Mouse (Mus musculus) forebrain, postnatal 0 days (tissue): ENCODE data around the gene Mrpl48. TPM values are rescaled to one million over a fixed set of nuclear protein-coding genes. Genes with fewer than 3 reads are reported as not detected.

Source experiments
- ATAC-seq: fragments of 200-750 bp; cut with Nextera tagmentation; 2 replicates; pipeline ENCODE4 v1.8.0; 2017; ENCODE audit warnings: mild to moderate bottlenecking, moderate library complexity
- DNase-seq: peaks from one replicate; pipeline ENCODE4 v3.0.0-alpha.2; 2015
- H3K27ac ChIP-seq: fragments of 300-500 bp; sonication (generic); 2 replicates; pipeline ENCODE4 v1.5.1; 2014; ENCODE audit warnings: low read depth, mild to moderate bottlenecking, antibody characterized with exemption, low read length, moderate library complexity, mixed read lengths
- H3K27me3 ChIP-seq: fragments of 300-500 bp; sonication (generic); 2 replicates; pipeline ENCODE4 v1.6.1; 2014; ENCODE audit warnings: mild to moderate bottlenecking, low read length, mixed read lengths; ENCODE audit not compliant: insufficient read depth
- H3K36me3 ChIP-seq: fragments of 300-500 bp; sonication (generic); 2 replicates; pipeline ENCODE4 v1.6.1; 2014; ENCODE audit warnings: mild to moderate bottlenecking, moderate library complexity; ENCODE audit not compliant: insufficient read depth
- H3K4me1 ChIP-seq: fragments of 300-500 bp; sonication (generic); 2 replicates; pipeline ENCODE4 v1.6.1; 2014; ENCODE audit warnings: antibody characterized with exemption; ENCODE audit not compliant: insufficient read depth
- H3K4me2 ChIP-seq: fragments of 300-500 bp; sonication (generic); 2 replicates; pipeline ENCODE4 v1.6.1; 2014; ENCODE audit warnings: low read depth, mild to moderate bottlenecking, moderate library complexity
- H3K4me3 ChIP-seq: fragments of 300-500 bp; sonication (generic); 2 replicates; pipeline ENCODE4 v1.5.1; 2014; ENCODE audit warnings: low read depth, low read length, mixed read lengths
- H3K9ac ChIP-seq: fragments of 300-500 bp; sonication (generic); 2 replicates; pipeline ENCODE4 v1.6.1; 2014; ENCODE audit warnings: mild to moderate bottlenecking
- H3K9me3 ChIP-seq: fragments of 300-500 bp; sonication (generic); 2 replicates; pipeline ENCODE4 v1.6.1; 2016; ENCODE audit warnings: low read length
- CTCF ChIP-seq: sonication (generic); IDR thresholded peaks from 2 replicates; pipeline ENCODE4 v1.5.1; 2016; ENCODE audit warnings: antibody characterized with exemption, control low read depth, low read depth
- WGBS: fragments of 180-500 bp; shearing (Covaris S2); extraction: QIAGEN DNeasy Blood & Tissue Kit; methylation state at CpG from one replicate; pipeline ENCODE4 v1.1.7; 2014; 5-methylcytosine and 5-hydroxymethylcytosine counted together
- polyA plus RNA-seq: library from polyadenylated mRNA; unstranded; fragments of >200 nt; fragmentation: Nextera tagmentation; extraction: Ambion mirVana; gene quantifications from 2 replicates; pipeline ENCODE4 v1.2.1, GENCODE M21; 2015
- total RNA-seq: library from RNA; depleted of rRNA; stranded (reverse); fragments of >200 nt; gene quantifications from 2 replicates; pipeline ENCODE4 v1.2.3, GENCODE M21; 2014

Mrpl48 gene
- total and polyA plus RNA-seq, 2 experiments from 2014 or later, result 28.9 to 88.4 TPM

- Histone ChIP-seq H3K9me3 (no peaks in the 10 kb centered on the region), H3K4me3 (no peak overlapping the region), H3K27me3 (no peaks in the 10 kb centered on the region), H3K4me2 (no peak overlapping the region), H3K9ac (no peak overlapping the region), H3K36me3 (peaks cover 3% of the 10 kb centered on the region; the same call in 1 of the 2 replicates), H3K4me1 (no peaks in the 10 kb centered on the region), H3K27ac (no peak overlapping the region)
- DNase-seq, result no peak
- no peak for ATAC-seq
- 82% methylated on average over 4 of the region's 4 CpGs for WGBS
- TF ChIP-seq CTCF, result no peak
Observed at GRCm38 (mm10) chr7:100649095-100649494, 41.0 kb upstream of the Mrpl48 start.

- Histone ChIP-seq H3K36me3 (peaks cover 6% of the 10 kb centered on the region), H3K4me2 (no peak overlapping the region), H3K27ac (no peak overlapping the region), H3K9ac (no peak overlapping the region), H3K9me3 (no peaks in the 10 kb centered on the region), H3K27me3 (no peaks in the 10 kb centered on the region), H3K4me1 (no peaks in the 10 kb centered on the region), H3K4me3 (no peak overlapping the region)
- 32% methylated on average over 3 of the region's 3 CpGs for WGBS
- peak; percentile 78 for TF ChIP-seq CTCF
- peak; percentile 75 for DNase-seq
- peak; percentile 70 for ATAC-seq
Observed at GRCm38 (mm10) chr7:100645147-100645546, 37.0 kb upstream of the Mrpl48 start.

GRCm38 (mm10) chr7:100642413-100642812, 34.3 kb upstream of the Mrpl48 start:
- DNase-seq (no peak), ATAC-seq (no peak)
- no peak overlapping the region for H3K9ac ChIP-seq
- H3K27me3 ChIP-seq, result no peaks in the 10 kb centered on the region
- WGBS, result 91% methylated on average over 4 of the region's 4 CpGs
- no peak overlapping the region for H3K4me3 ChIP-seq
- no peaks in the 10 kb centered on the region for H3K4me1 ChIP-seq
- no peak overlapping the region for H3K4me2 ChIP-seq
- no peak overlapping the region for H3K27ac ChIP-seq
- no peak for TF ChIP-seq CTCF
- peaks cover 9% of the 10 kb centered on the region for H3K36me3 ChIP-seq
- H3K9me3 ChIP-seq, result no peaks in the 10 kb centered on the region

GRCm38 (mm10) chr7:100637657-100638056, 29.6 kb upstream of the Mrpl48 start:
- ATAC-seq, result peak; percentile 71; the same call in 1 of the 2 replicates
- no peaks in the 10 kb centered on the region for H3K4me1 ChIP-seq
- 0% methylated on average over 1 of the region's 1 CpGs for WGBS

GRCm38 (mm10) chr7:100624538-100624937, 16.4 kb upstream of the Mrpl48 start:
- Histone ChIP-seq H3K4me1 (no peaks in the 10 kb centered on the region), H3K36me3 (0 out of 2 replicates have a peak, but pooled peaks cover 2% of the 10 kb centered on the region), H3K9ac (no peak overlapping the region), H3K27ac (no peak overlapping the region), H3K9me3 (no peaks in the 10 kb centered on the region), H3K4me2 (no peak overlapping the region), H3K4me3 (no peak overlapping the region), H3K27me3 (no peaks in the 10 kb centered on the region)
- WGBS, result 89% methylated on average over 3 of the region's 3 CpGs
- no peak for TF ChIP-seq CTCF
- DNase-seq, result no peak
- ATAC-seq, result no peak

More at GRCm38 (mm10) chr7:100637657-100638056, 29.6 kb upstream of the Mrpl48 start:
- Histone ChIP-seq H3K4me3 (no peak overlapping the region), H3K27ac (no peak overlapping the region), H3K9me3 (no peaks in the 10 kb centered on the region), H3K27me3 (no peaks in the 10 kb centered on the region), H3K9ac (no peak overlapping the region), H3K36me3 (peaks cover 19% of the 10 kb centered on the region), H3K4me2 (no peak overlapping the region)
- peak; percentile 54 for DNase-seq
- peak; percentile 70 for TF ChIP-seq CTCF

GRCm38 (mm10) chr7:100622277-100622676, 14.2 kb upstream of the Mrpl48 start:
- no peaks in the 10 kb centered on the region for H3K9me3 ChIP-seq
- 90% methylated on average over 2 of the region's 2 CpGs for WGBS
- peak; percentile 37 for TF ChIP-seq CTCF
- H3K4me1 ChIP-seq, result no peaks in the 10 kb centered on the region
- no peak overlapping the region for H3K4me3 ChIP-seq
- no peak for ATAC-seq
- H3K4me2 ChIP-seq, result no peak overlapping the region
- H3K36me3 ChIP-seq, result no peaks in the 10 kb centered on the region
- no peaks in the 10 kb centered on the region for H3K27me3 ChIP-seq
- no peak for DNase-seq
- H3K9ac ChIP-seq, result no peak overlapping the region
- H3K27ac ChIP-seq, result no peak overlapping the region

GRCm38 (mm10) chr7:100616121-100616857, 8.2 kb upstream of the Mrpl48 start:
- no peak for ATAC-seq
- Histone ChIP-seq H3K4me2 (no peak overlapping the region), H3K9ac (no peak overlapping the region), H3K27ac (no peak overlapping the region), H3K9me3 (no peaks in the 10 kb centered on the region), H3K4me3 (no peak overlapping the region), H3K36me3 (no peaks in the 10 kb centered on the region), H3K4me1 (no peaks in the 10 kb centered on the region), H3K27me3 (no peaks in the 10 kb centered on the region)
- TF ChIP-seq CTCF, result no peak
- WGBS, result 92% methylated on average over 4 of the region's 4 CpGs
- no peak for DNase-seq
